Mouse (Mus musculus) MN1 (cell line): ENCODE results near the gene Acot12.
"Not testable (repeated sequence)": the region's sequence is repeated elsewhere in the genome, so short reads cannot be mapped to it uniquely, and the experiment has no call there.

Experiments used
- DNase-seq: peaks from one replicate; pipeline ENCODE4 v3.0.0-alpha.2; 2016; ENCODE audit warnings: low spot score

Acot12 gene

GRCm38 (mm10) chr13:91760302-91761050, 19.2 kb downstream of the Acot12 start:
- DNase-seq = no peak

- no peak for DNase-seq
These were observed 20.5 kb downstream of the Acot12 start for GRCm38 (mm10) chr13:91761654-91762445.

DNA sequence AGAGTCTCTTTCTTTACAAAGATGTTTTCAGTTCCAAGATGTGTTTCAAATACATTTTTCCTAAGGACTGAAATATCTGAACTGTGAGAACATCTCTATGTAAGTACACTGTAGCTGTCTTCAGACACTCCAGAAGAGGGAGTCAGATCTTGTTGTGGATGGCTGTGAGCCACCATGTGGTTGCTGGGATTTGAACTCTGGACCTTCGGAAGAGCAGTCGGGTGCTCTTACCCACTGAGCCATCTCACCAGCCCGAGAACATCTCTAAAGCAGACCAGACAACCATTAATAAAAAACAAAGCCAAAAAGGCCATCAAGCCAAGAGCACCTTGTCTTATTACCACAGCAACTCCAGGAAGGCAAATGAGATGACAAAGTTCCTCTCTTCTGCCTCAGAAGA, 22.3 kb downstream of the Acot12 start:
- DNase-seq = not testable (repeated sequence)

- DNase-seq = no peak
These were observed 24.3 kb downstream of the Acot12 start for GRCm38 (mm10) chr13:91765627-91766026.

GRCm38 (mm10) chr13:91768683-91769651, 27.7 kb downstream of the Acot12 start:
- no peak for DNase-seq

DNA sequence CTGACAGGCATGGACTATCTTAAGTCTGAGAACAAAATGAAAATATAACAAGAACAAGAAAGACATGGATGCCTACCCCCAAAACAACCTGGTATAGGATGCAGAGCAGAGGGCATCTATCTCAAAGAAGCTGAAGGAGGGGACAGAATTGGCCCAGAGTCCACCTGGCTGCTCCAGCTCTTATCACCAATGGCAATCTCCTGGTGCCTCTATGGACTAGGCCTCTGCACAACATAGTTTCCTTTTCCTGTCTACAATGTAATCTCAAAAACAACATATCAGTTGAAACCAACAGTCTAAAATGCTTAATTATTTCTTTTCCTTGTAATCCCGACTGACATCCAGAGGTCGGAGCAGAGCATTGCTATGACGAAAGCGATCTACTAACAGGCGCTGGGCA, 36.8 kb downstream of the Acot12 start:
- DNase-seq = no peak

- no peak for DNase-seq
These were observed 38.6 kb downstream of the Acot12 start for GRCm38 (mm10) chr13:91779892-91780291.

GRCm38 (mm10) chr13:91792035-91792434, 50.7 kb downstream of the Acot12 start:
- DNase-seq = no peak

DNA sequence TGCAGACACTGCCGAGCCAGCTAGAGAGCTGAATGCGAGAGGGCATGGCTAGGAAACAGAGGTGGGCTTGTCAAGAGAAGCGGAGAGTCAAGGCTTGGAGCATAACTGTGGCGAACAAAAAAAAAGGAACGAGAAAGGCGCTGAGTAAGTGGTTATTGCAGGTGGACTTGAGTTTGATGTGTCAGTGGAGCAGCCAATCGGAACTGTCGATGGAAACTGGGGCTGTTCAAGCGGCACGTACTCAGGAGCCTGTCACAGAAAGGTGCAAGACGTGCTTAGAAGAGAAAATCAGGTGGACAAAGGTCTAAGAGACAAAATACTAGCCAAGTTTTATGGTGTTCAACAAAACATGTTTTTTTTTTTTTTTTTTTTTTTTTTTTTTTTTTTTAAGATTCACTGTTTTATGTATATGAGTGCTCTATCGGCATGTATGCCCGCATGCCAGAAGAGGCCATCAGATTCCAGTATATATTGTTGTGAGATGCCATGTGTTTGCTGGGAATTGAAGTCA, 53.7 kb downstream of the Acot12 start:
- DNase-seq = no peak

DNA sequence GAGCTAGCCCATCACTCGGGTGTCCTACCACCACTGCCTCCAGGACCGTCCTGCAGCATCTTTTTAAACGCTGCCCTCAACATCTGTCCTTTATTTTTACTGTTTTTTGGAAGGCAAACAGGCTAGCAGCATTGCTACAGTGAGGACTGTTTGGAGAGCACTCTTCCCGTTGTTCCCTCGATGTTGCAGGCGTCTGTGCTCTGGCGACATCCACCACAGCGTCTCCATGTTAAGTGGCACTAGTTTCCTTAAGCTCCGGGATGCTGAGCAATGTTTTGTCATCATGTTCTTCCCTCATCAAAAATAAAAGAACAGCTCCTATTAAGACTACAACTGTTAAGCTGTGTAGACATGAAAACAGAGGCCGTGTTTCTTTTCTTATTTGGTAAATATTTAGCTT, 54.3 kb downstream of the Acot12 start:
- no peak for DNase-seq

- no peak for DNase-seq
These were observed 54.7 kb downstream of the Acot12 start for GRCm38 (mm10) chr13:91796003-91796402.

- DNase-seq = no peak
These were observed 55.6 kb downstream of the Acot12 start for GRCm38 (mm10) chr13:91796916-91797315.

- DNase-seq = no peak
These were observed 56.1 kb downstream of the Acot12 start for GRCm38 (mm10) chr13:91797442-91797841.

- no peak for DNase-seq
These were observed 60.4 kb downstream of the Acot12 start for GRCm38 (mm10) chr13:91801726-91802125.

GRCm38 (mm10) chr13:91807155-91807839, 66.0 kb downstream of the Acot12 start, which contains the start of gene Zcchc9:
Gene Zcchc9, minus strand, starts transcription at chr13:91807705.
- peak; percentile 95 for DNase-seq

- peak; percentile 74 for DNase-seq
These were observed 66.7 kb downstream of the Acot12 start for GRCm38 (mm10) chr13:91807874-91808575.

DNA sequence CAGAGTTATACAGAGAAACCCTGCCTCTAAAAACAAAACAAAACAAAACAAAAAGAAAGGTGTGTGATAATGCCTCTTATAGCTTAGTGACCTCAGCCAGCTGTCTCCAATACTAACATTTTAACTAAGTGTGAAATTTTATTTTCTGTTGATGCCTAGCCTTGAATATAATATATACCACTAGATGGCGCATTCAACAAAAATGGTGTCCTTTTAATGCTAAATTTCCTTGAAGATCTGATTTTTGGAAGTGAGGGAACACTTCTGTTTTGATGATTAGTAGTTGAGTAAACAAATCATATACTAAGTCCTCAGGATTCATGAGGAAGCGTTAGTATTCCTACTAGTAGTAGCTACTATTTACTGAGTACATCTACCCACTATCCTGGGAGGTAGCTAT, 68.2 kb downstream of the Acot12 start:
- DNase-seq = peak; percentile 78

DNA sequence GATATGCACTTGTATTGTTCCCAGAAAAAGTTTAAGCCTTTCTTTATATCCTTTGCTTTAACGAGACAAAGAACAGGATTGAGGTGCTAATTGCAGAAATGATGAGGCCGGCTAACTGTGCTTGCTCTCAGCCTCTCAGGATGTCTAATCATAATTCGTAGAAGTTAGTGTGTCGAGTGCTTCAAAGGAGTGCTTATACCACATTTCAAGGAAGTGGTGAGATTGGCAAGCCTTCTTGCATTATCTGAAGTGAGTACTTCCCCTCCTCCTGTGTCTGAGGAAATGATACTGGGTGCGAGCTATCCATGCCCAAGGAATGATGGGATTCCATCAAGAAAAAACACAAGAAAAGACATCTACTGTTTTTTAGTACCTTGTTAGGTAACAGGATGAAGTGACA, 73.4 kb downstream of the Acot12 start:
- no peak for DNase-seq

DNA sequence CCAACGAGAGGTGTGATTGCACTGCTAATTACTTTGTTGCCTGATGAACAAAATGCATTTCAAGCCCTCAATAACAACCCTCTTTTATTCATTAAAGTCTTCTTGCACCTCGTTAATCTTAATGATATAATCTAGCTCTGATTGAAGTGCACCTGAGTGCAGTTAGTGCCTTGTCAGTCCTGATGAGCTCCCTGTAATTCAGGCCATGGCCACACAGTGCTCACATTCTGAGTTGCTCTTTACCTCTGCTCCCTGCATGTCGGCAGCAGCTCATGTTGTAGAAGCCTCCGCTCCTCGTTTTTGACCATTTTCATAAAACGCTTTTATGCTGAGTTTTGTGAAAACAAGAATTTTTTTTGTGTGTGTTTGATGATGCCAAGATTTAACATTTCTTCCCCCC, 82.4 kb downstream of the Acot12 start:
- DNase-seq = no peak

DNA sequence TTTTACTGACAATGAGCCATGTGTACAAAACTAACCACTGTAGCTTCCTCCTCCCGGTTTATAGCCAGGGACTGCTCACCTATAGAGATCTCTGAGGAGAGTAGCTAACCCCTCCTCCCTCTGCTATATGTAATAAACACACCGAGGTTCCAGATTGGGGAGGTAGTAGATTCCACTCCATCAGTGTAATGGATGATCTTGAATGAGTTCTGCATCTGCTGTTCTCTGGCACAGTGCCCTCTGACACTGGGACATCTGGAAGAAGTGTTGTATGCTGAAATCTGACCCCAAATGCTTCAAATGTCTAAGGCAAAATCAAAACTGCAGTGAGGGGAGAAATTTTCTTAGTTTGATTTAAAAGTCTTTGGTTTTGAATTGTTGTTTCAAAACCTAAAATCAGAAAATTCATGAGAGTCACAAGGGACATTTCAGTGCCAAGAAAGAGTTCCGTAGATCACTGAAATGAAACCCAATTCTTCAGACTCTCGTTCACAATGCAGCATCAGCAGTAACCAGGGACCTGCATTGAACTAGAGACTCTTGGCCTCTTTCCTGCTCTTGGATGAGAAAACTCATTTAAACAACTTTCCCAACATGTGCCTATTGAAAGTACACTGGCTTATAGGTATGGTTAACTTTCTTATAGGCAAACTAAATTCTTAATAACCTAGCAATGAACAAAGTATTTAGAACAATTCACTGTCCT, 83.7 kb downstream of the Acot12 start:
- DNase-seq = peak; percentile 52
